Mouse (Mus musculus): Measurements from ENCODE around the gene Cdk10. TPM values are rescaled to one million over a fixed set of nuclear protein-coding genes. Genes with fewer than 3 reads are reported as not detected.

Gene Cdk10
- polyA plus RNA-seq, 1 experiment from 2014 or later: 39.1 TPM

GRCm38 (mm10) chr8:123280302-123281094, 55.9 kb downstream of the Cdk10 start:
- Histone ChIP-seq H3K27ac (no peak overlapping the region), H3K4me1 (no peaks in the 10 kb centered on the region), H3K4me2 (replicated peaks) (no peak overlapping the region), H3K4me3 (no peak overlapping the region), H3K9me3 (replicated peaks) (no peaks in the 10 kb centered on the region), H3K27me3 (no peaks in the 10 kb centered on the region), H3K9ac (no peak overlapping the region), H3K36me3 (peaks cover 15% of the 10 kb centered on the region)
- 89% methylated on average over 13 of the region's 13 CpGs for WGBS
- no peak for ATAC-seq (ENCODE audit: low FRiP score)

Other genes with a start within 250 kb of the Cdk10 start
- 87.0 and 90.1 TPM in 2 replicates for gene Ankrd11, start 182.6 kb upstream of the Cdk10 start, polyA plus RNA-seq (2016; fragmentation: Nextera tagmentation; extraction: Ambion mirVana)
- 62.6 and 63.9 TPM in 2 replicates for gene Spg7, start 161.9 kb upstream of the Cdk10 start, polyA plus RNA-seq (2016; fragmentation: Nextera tagmentation; extraction: Ambion mirVana)
- 1,018 and 1,026 TPM in 2 replicates for gene Rpl13, start 122.5 kb upstream of the Cdk10 start, polyA plus RNA-seq (2016; fragmentation: Nextera tagmentation; extraction: Ambion mirVana)
- 0.15 and 0.35 TPM in 2 replicates for gene Cpne7, start 107.5 kb upstream of the Cdk10 start, polyA plus RNA-seq (2016; fragmentation: Nextera tagmentation; extraction: Ambion mirVana)
- 8.1 and 9.7 TPM in 2 replicates for gene Sult5a1, start 66.5 kb upstream of the Cdk10 start, polyA plus RNA-seq (2016; fragmentation: Nextera tagmentation; extraction: Ambion mirVana)
- gene Dpep1, start 38.6 kb upstream of the Cdk10 start, polyA plus RNA-seq (2016; fragmentation: Nextera tagmentation; extraction: Ambion mirVana): 0.35 and 0.36 TPM in 2 replicates
- gene Chmp1a, start 12.1 kb upstream of the Cdk10 start, polyA plus RNA-seq (2016; fragmentation: Nextera tagmentation; extraction: Ambion mirVana): 160 and 166 TPM in 2 replicates
- gene Spata33, start 12.0 kb upstream of the Cdk10 start, polyA plus RNA-seq (2016; fragmentation: Nextera tagmentation; extraction: Ambion mirVana): 8.3 and 8.8 TPM in 2 replicates
- gene Spata2l, start 11.4 kb downstream of the Cdk10 start, polyA plus RNA-seq (2016; fragmentation: Nextera tagmentation; extraction: Ambion mirVana): 2.8 and 3.1 TPM in 2 replicates
- 32.9 and 35.0 TPM in 2 replicates for gene Zfp276, start 29.4 kb downstream of the Cdk10 start, polyA plus RNA-seq (2016; fragmentation: Nextera tagmentation; extraction: Ambion mirVana)
- gene Vps9d1, start 29.5 kb downstream of the Cdk10 start, polyA plus RNA-seq (2016; fragmentation: Nextera tagmentation; extraction: Ambion mirVana): 37.7 and 44.3 TPM in 2 replicates
- 20.9 and 21.0 TPM in 2 replicates for gene Fanca, start 93.7 kb downstream of the Cdk10 start, polyA plus RNA-seq (2016; fragmentation: Nextera tagmentation; extraction: Ambion mirVana)
- gene Spire2, start 107.9 kb downstream of the Cdk10 start, polyA plus RNA-seq (2016; fragmentation: Nextera tagmentation; extraction: Ambion mirVana): 28.9 and 32.2 TPM in 2 replicates
- 212 and 231 TPM in 2 replicates for gene Tcf25, start 148.9 kb downstream of the Cdk10 start, polyA plus RNA-seq (2016; fragmentation: Nextera tagmentation; extraction: Ambion mirVana)
- gene Mc1r, start 182.3 kb downstream of the Cdk10 start, polyA plus RNA-seq (2016; fragmentation: Nextera tagmentation; extraction: Ambion mirVana): 0.09 and 0.20 TPM in 2 replicates
- 1,043 and 1,050 TPM in 2 replicates for gene Tubb3, start 186.6 kb downstream of the Cdk10 start, polyA plus RNA-seq (2016; fragmentation: Nextera tagmentation; extraction: Ambion mirVana)
- gene Def8, start 198.7 kb downstream of the Cdk10 start, polyA plus RNA-seq (2016; fragmentation: Nextera tagmentation; extraction: Ambion mirVana): 40.1 and 42.5 TPM in 2 replicates